Mouse (Mus musculus) 416B (cell line): ENCODE measurements around the gene Pcx.
"Not testable (repeated sequence)": the region's sequence is repeated elsewhere in the genome, so short reads cannot be mapped to it uniquely, and the experiment has no call there.

ENCODE experiments used
- DNase-seq: peaks from one replicate; pipeline ENCODE4 v3.0.0; 2011; ENCODE audit warnings: low read depth

Gene Pcx

GRCm38 (mm10) chr19:4586783-4587182 is 76.5 kb downstream of the Pcx start:
- not testable (repeated sequence) for DNase-seq

DNA sequence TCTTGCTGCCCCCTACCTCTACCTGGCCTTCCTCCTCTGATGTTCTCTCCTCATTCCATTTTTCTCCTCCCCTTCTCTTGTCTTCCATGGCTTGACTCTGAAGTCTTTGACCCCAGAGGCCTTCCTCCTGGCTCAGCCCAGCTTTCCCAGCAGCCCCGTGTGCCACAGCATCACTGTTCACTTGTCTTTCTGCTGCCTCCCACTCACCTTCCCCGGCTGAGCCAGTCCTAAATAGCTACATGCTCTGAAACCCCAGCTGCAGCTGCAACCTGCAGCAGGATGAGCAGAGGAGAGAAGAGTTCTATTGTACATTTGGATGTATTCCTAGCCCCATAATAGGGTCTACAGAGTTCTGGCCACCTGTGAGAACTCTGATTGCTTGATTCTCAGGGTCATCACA is 77.2 kb downstream of the Pcx start:
- no peak for DNase-seq

DNA sequence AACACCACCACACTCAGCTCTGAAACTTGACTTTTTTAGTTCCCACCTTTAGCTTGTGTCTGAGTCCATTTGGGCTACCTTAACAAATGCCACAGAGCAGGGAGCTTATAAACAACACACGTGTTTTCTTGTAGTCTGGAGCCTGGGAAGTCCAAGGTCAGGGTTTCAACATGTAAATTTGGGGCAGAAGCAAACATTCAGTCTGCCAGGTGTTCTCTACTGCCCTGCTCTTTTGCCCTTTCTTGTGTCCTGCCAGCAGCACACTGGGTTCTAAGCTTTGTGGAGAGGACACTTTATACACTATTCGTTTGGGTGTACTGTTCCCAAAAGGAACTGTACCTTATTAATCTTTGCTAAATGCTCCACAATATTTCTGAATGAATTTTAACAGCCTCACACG is 78.2 kb downstream of the Pcx start:
- DNase-seq = no peak

DNA sequence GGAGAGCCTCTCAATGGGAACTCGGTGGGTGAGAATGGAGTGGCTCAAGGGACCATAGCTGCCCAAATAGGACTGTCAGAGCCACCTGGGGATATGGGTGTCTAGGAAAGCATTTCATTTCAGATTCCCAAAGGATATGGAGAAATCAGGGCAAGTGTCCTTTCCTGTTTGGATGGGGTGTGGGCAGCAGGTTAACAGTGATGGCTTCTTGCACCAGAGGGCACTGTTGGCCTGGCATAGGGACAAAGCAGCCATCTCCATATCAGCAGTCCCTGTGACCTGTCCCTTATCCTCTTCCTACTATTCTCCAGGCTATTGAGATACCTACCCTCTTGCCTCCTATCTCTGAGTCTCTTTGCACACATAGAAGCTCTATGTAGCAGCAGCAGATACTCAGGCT is 78.8 kb downstream of the Pcx start:
- DNase-seq = no peak

DNA sequence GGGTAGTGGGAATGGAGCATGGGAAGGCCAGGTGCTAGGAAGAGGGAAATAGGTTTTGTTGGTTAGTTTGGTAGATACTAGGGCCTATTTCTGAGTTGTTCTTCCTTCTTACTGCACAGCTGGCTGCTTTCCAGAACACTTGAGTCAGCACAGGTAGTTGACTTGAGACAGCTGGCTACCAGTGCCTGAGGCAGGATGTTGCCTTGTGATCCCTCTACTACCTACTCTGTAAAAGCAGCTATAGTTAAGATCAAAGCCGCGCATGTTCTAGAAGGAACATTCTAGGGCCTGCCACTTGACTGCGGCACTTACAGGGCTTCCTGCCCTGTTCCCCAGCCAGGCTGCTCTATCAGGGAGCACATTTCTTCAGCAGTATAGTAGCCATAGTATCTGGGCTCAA is 79.8 kb downstream of the Pcx start:
- peak; percentile 9 for DNase-seq

GRCm38 (mm10) chr19:4593792-4594522 is 83.7 kb downstream of the Pcx start:
- no peak for DNase-seq

GRCm38 (mm10) chr19:4596071-4596470 is 85.8 kb downstream of the Pcx start:
- no peak for DNase-seq

- no peak for DNase-seq
Observed at GRCm38 (mm10) chr19:4602459-4602858, 92.2 kb downstream of the Pcx start.

DNA sequence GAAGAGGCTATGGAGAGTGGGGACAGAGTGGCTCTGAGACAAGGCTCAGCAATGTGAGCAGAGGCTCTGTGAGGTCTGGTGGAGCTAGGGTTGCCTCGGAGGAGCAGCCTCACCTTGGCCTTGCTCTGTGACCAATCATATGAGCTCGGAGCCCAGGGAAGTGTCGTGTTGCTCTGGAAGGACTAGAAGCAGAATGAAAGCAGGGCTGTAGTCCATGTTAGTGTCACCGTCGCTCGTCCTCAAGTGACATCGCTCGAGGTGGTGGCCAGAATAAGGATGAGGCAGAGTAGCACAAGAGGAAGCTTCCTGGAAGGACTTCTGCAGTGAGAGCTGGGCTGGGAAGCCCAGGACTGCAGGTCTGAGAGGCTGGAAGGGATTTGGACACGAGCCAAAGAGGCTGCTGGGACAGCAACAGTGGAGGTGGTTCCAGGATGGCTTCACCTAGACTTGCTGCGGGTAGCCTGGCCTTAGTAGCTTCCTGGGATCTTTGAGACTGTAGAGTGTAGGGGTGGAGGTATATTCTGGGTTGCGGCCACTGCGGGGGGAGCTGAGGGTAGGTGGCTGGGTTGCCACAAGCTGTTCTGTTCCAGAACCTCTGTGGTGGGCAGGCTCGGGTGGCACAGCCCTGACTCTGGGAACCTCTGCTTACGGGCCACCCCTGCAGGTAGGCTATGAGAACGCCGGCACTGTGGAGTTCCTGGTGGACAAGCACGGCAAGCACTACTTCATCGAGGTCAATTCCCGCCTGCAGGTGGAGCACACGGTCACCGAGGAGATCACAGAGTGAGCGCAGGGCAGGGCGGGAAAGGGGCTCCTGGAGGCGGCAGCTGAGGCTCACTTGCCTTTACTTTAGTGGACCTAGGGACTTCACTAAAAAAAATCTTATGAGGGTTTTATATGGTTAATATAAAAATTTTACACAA is 93.8 kb downstream of the Pcx start:
- DNase-seq = no peak

DNA sequence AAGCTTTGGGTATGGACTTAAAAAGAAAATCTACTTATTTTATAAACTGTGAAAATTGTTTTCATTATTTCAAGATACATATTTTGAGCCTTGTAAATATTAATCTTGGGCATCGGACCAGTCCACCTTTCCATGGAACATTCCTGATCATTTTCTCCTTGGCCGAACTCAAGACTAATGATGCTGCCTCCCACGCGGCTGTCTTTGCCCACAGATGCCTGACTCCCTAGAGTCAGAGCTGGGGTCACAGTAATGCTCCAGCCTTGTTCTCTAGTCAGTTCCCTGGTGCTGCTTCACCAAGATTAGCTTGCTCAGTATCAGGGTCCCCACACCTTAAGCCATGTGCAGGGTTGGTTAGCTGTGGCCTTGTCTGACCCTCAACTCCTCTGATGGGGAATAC is 95.4 kb downstream of the Pcx start:
- no peak for DNase-seq

GRCm38 (mm10) chr19:4607406-4607805 is 97.1 kb downstream of the Pcx start:
- no peak for DNase-seq

DNA sequence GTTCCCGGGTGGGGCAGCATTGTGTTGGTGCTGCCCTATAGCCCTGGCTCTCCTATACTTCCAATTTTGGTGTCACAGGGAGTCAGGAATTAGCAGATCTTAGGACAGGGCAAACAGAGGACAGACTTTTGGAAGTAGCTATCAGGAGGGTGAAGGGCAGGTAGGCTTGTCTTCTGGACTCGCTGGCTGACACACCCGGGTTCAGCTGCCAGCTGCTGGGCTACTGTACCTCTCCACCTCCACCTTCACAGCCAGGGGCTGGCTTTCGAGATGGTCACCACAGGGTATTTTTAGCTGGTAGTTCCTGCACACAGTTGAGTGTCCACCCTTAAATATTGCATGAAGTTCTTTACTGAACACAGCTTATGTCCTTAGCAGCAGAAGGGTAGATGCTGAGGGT is 98.2 kb downstream of the Pcx start:
- no peak for DNase-seq

GRCm38 (mm10) chr19:4610109-4610508 is 99.8 kb downstream of the Pcx start:
- DNase-seq = no peak

- no peak for DNase-seq
Observed at GRCm38 (mm10) chr19:4612181-4612961, 102.1 kb downstream of the Pcx start.

DNA sequence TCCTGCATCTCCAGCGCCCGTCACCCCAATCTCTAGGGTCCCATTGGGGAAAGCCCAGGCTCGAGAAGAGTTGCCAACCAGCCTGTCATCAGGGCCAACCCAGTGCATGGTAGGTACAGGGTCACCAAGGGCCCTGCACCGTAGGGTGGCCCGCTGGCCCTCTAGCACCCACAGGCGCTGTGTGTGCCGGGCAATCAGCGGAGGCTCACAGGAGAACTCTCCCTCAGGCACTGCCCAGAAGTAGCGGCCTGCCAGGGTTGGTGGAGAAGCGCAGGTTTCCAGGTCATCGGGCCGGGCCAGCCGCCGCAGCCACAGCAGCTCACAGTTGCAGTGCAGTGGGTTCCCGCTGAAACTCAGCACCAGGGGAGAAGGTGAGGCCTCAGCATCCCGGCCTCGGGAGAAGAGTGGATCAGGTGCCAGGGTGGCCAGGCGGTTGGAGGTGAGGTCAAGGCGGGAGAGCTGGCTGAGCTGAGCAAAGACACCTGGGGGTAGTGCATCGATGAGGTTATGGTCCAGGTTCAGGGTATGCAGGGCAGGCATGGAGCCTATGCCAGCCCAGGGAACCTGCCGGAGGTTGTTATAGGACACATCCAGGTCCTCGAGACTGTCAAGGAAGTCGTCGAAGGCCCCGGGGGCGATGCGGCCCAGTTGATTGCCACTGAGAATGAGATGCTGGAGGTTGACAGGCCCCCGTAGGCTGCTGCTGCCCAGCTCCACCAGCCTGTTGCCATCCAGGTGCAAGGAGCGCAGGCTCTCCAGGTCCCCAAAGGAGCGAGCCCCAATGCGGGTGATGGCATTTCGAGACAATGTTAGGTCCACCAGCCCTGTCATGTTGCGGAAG is 103.4 kb downstream of the Pcx start:
- no peak for DNase-seq

- DNase-seq = no peak
Observed at GRCm38 (mm10) chr19:4614305-4615150, 104.3 kb downstream of the Pcx start.

DNA sequence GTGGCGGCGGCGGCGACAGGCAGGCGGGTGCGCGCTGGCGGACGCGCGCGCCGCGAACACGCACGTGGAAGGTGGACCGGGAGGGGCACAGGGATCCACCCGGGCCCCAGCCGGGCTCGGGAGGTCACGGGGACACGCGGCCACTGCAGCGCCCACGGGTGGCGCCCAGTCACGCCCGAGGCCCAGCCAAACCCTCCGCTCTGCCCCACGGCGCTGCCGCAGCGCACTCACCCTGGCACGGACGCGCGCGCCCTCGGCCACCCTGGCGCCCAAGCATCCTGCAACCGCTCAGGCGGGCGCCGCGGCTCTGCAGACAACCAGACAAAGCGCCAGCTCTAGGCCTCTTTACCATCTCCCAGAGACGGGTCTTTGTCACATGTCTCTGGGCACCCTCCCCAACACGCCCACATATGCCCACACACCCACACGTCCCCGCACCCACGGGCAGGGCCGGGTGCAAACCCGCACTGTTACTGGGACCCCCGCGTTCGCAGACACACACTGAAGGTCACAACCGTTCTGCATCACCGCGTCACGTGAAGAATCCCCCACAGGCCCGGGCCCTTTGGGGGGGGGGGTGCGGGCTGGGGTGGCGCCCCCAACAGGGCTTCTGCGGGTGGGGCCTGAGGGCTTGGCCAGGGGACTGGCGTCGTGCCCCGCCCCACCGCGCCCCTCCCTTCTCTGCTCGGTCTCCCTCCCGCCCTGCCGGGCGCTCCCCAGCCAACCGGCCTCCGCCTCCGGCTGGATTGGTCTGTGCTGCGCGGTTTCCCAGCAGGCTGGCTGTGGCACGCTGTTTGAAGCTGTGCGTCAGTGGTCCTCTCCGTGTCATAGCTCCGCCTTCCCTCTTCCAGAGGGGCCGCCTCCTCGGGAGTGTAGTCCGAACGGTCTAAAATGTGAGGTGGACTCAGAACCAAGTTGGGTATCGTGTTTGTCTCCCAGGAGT is 105.2 kb downstream of the Pcx start, which contains the start of gene Lrfn4:
TSS of gene Lrfn4 (minus strand) at position 517 of the 943 bp plus-strand sequence.
- no peak for DNase-seq

DNA sequence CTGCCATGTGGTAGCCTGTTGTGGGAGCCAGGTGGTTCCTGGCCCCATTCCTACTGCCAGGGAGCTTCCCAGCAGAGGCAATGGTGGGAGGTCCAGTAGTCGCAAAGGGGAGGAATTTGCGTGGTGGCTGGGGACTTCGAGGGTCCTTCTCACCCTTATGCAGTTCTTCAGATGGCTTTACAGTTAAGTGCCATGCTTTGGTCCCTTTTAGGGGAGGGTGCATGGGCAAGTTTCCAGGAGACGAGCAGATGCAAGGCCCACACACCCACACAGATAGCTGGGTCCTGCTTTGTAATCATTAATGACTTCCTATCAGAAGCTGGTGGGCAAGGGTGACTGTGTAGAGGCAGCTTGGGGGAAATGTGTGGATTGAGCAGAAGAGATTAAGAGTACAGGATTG is 106.3 kb downstream of the Pcx start:
- DNase-seq = no peak

DNA sequence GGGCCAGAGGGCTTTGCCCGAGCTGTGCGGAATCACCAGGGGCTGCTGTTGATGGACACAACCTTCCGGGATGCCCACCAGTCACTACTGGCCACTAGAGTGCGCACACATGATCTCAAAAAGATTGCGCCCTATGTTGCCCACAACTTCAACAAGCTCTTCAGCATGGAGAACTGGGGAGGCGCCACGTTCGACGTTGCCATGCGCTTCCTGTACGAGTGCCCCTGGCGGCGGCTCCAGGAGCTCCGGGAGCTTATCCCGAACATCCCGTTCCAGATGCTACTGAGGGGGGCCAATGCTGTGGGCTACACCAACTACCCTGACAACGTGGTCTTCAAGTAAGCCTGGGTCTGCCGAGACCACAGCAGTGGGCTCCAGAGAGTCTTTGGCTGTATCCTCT is 107.9 kb downstream of the Pcx start:
- DNase-seq = no peak
